Mouse (Mus musculus): ENCODE data around the gene Pirb. TPM values are rescaled to one million over a fixed set of nuclear protein-coding genes. Genes with fewer than 3 reads are reported as not detected.

Gene Pirb
- polyA plus RNA-seq, 1 experiment from 2014 or later: 0.03 TPM

DNA sequence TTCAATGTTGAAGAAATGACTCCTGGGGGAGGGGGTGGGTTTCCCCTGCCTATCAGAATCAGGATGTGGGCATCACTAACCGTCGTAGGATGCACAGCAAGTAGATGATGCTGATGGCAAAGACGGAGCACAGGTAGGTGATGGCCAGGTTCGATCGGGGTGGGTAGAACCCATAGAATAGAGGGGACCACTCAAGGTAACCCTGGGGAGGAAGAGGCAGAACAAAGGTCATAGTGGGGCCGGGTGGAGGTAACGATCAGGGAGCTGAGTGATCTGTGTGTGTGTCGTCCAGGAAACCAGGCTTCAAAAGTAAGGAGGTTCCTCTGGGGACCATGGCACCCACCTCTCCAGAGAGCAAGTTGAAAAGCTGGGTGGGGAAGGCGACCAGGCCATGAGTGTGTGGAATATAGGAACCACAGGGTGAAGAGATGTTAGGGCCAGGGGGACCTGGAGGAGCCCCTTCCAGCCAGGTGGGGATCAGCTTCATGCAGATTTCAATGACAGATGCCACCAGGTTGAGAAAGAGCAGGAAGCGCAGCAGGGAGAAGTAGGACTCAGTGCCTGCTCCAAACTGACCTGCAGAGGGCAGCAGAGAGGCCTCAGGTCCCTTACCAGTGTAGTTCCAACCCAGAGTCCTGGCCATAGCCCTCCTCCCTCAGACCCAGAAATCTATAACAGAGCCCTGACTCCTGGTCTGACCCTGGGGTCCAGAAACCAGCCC, 45.5 kb downstream of the Pirb start:
- ChIA-PET CTCF (interaction anchor here (0.9 to 1.9 kb wide), 5 partner anchors 10 to 17 kb away, joined by 3 to 6 read pairs (median 6); no protein-coding TSS in a partner anchor), POLR2A (no interaction called here)
- H3K27me3 ChIP-seq: no peaks in the 10 kb centered on the region
- DNase-seq (ENCODE audit: low read depth, low spot score) (no peak), ATAC-seq (peak; percentile 97)
- peak; percentile 87 for TF ChIP-seq CTCF (IDR thresholded peaks at IDR 0.05)
- in situ Hi-C loops (cut with MboI; ENCODE audit: low pct_unique_long_range_greater_than_20kb): no loop called here

DNA sequence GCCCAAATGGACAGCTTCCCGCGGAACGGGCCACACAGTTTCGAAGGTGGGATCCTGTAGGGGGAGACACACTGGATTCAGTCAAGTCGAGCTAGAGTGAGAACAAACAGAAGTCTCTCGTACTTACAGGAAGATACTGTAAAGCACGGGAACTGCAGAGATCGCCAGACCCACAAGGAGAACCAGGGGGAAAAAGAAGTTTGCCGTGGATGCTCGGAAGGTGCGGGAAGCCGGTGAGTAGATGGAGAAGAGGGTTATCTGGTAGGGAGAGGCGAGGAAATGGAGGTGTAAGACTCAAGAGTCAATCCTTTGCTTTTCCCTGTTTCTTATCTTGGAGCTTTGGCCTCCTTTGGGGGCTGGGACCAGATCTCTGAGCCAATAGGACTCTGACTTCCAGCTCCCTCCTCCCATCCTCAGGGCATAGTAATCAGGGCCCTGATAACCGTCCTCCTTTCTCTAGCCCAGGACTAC, 53.2 kb downstream of the Pirb start:
- ATAC-seq (no peak), DNase-seq (ENCODE audit: low read depth, low spot score) (no peak)
- in situ Hi-C loops (cut with MboI; ENCODE audit: low pct_unique_long_range_greater_than_20kb): no loop called here
- TF ChIP-seq CTCF (IDR thresholded peaks at IDR 0.05): no peak
- POLR2A ChIA-PET: no interaction called here
- CTCF ChIA-PET: interaction anchor here (1.0 kb wide), 1 partner anchor 804 kb away, joined by 3 read pairs; no protein-coding TSS in a partner anchor
- no peaks in the 10 kb centered on the region for H3K27me3 ChIP-seq

DNA sequence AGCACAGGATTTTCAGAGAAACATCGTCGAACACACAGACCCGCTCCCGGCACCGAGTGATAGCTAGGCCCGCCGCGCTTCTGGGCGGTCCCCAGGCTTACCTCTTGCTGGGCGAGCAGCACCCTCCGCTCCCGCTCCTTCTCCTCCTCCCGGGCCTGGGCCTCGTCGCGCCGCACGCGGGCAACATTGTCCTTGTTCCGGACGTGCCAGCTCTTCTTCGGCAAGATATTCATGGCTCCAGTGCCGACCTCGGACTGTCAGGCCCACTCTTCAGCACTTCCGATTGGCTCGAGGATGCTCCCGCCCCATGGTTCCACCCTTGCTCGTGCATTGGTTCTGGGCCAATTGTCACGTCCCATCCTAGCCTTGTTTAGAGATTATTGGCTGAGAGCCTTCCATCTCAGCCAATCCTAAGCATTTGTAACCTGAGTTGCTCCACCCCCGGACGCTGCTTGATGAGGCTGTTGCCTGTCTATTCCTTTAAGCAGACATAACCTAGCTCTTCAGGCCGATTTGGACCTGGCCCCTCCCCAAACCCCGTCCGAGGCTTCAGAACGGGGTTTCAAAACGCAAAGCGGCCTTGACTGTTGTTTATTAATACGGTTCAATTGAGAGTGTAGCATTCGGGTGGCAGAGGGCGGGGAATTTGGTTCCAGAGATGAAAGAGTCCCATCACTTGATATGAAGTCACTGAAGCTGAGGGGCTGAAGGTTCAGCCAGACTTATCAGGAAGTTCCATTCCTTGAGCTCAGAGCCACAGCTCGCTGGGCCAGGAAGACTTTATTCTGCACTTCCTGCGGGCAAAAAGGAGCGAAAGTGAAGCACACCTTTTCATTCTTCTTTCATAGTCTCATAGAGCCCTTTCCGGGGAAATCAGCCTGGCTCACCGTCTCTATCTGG, 54.7 kb downstream of the Pirb start, which contains the start of gene Leng1:
Gene Leng1 (minus strand): TSS at position 626 of the 900 bp plus-strand sequence.
- ChIA-PET POLR2A (interaction anchor here (0.7 kb wide), 2 partner anchors 26 to 47 kb away, joined by 3 read pairs; no protein-coding TSS in a partner anchor), CTCF (interaction anchor here (1.0 to 1.1 kb wide), 2 partner anchors 10 to 22 kb away, joined by 3 read pairs; no protein-coding TSS in a partner anchor)
- H3K27me3 ChIP-seq: no peaks in the 10 kb centered on the region
- in situ Hi-C loops (cut with MboI; ENCODE audit: low pct_unique_long_range_greater_than_20kb): no loop called here
- peak; percentile 99 for ATAC-seq
- TF ChIP-seq CTCF (IDR thresholded peaks at IDR 0.05): no peak
- DNase-seq (ENCODE audit: low read depth, low spot score): peak; percentile 97

DNA sequence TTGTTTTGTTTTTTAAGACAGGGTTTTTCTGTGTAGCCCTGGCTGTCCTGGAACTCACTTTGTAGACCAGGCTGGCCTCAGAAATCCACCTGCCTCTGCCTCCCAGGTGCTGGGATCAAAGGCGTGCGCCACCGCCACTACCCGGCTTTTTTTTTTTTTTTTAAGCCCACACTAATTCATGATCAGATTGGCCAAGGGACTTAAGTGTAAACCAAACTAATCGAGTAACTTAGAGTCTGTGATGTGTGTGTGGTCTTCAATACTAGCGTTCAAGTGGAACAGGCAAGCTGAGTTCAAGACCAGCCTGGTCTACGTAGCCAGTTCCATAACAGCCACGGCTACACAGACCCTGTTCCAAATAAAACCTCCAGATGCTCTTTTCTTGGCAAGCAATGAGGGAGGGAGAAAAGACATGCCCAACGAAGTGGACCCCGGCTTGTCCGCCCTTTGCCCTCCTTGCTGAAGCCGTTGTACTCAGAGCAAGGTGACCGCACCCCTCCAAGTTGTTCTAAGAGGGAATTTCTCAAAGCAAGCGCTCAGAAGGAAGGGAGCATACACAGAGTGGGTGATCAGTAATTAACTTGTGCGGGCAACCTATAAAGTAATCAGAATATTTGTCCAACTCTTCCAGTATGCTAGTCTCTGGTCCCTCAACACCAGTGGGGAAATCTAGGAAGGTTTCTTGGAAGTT, 55.5 kb downstream of the Pirb start:
- H3K27me3 ChIP-seq: no peaks in the 10 kb centered on the region
- TF ChIP-seq CTCF (IDR thresholded peaks at IDR 0.05): no peak
- CTCF ChIA-PET: interaction anchor here (1.0 kb wide), 1 partner anchor 21 kb away, joined by 3 read pairs; no protein-coding TSS in a partner anchor
- DNase-seq (ENCODE audit: low read depth, low spot score) (no peak), ATAC-seq (peak; percentile 17)
- in situ Hi-C loops (cut with MboI; ENCODE audit: low pct_unique_long_range_greater_than_20kb): no loop called here
- POLR2A ChIA-PET: interaction anchor here (0.7 kb wide), 2 partner anchors 27 to 46 kb away, joined by 3 read pairs; no protein-coding TSS in a partner anchor

Other genes starting within 250 kb of the Pirb start
- not detected for gene Tarm1, start 217.8 kb downstream of the Pirb start, polyA plus RNA-seq (2021)
- gene Oscar, start 104.2 kb downstream of the Pirb start, polyA plus RNA-seq (2021): 0.09 TPM
- 328 TPM for gene Ndufa3, start 103.0 kb downstream of the Pirb start, polyA plus RNA-seq (2021)
- gene Tfpt, start 90.5 kb downstream of the Pirb start, polyA plus RNA-seq (2021): 27.1 TPM
- gene Prpf31, start 90.4 kb downstream of the Pirb start, polyA plus RNA-seq (2021): 58.0 TPM
- 56.5 TPM for gene Cnot3, start 75.1 kb downstream of the Pirb start, polyA plus RNA-seq (2021)
- 18.5 TPM for gene Leng1, start 54.6 kb downstream of the Pirb start, polyA plus RNA-seq (2021)
- 2.4 TPM for gene Tmc4, start 42.8 kb downstream of the Pirb start, polyA plus RNA-seq (2021)
- gene Tsen34, start 27.5 kb downstream of the Pirb start, polyA plus RNA-seq (2021): 205 TPM
- gene Mboat7, start 26.9 kb downstream of the Pirb start, polyA plus RNA-seq (2021): 118 TPM
- 1,336 TPM for gene Rps9, start 16.4 kb downstream of the Pirb start, polyA plus RNA-seq (2021)
- not detected for gene Gm15448, start 105.3 kb upstream of the Pirb start, polyA plus RNA-seq (2021)
- not detected for gene Pira2, start 124.7 kb upstream of the Pirb start, polyA plus RNA-seq (2021)
- gene Gm14548, start 177.7 kb upstream of the Pirb start, polyA plus RNA-seq (2021): not detected
- not detected for gene Lilra6, start 195.1 kb upstream of the Pirb start, polyA plus RNA-seq (2021)